Mouse (Mus musculus) ES-Bruce4 (cell line): ENCODE measurements around the gene Gm14214. TPM values are rescaled to one million over a fixed set of nuclear protein-coding genes. Genes with fewer than 3 reads are reported as not detected.
A peak's percentile ranks its signal among the peaks of the same experiment; 100 is the strongest.

Experiments used
- H3K27ac ChIP-seq: 2 replicates; pipeline ENCODE4 v1.5.1; 2012; ENCODE audit warnings: low read length, inconsistent platforms; ENCODE audit not compliant: insufficient read depth
- H3K27me3 ChIP-seq: 2 replicates; pipeline ENCODE4 v1.6.1; 2012; ENCODE audit warnings: mild to moderate bottlenecking, low read length, inconsistent platforms; ENCODE audit not compliant: control insufficient read depth, poor library complexity, insufficient read depth, severe bottlenecking
- H3K36me3 ChIP-seq: 2 replicates; pipeline ENCODE4 v1.6.1; 2012; ENCODE audit warnings: inconsistent platforms, mild to moderate bottlenecking, low read length, moderate library complexity; ENCODE audit not compliant: control insufficient read depth, poor library complexity, insufficient read depth, severe bottlenecking
- H3K4me1 ChIP-seq: one replicate; pipeline ENCODE4 v1.8.1; 2011; ENCODE audit warnings: low read length; ENCODE audit not compliant: control insufficient read depth, insufficient read depth
- H3K4me3 ChIP-seq: 2 replicates; pipeline ENCODE4 v1.5.1; 2011; ENCODE audit warnings: low read depth, mild to moderate bottlenecking, low read length
- H3K9ac ChIP-seq: 2 replicates; pipeline ENCODE4 v1.6.1; 2012; ENCODE audit warnings: low read depth, mild to moderate bottlenecking, inconsistent platforms; ENCODE audit not compliant: poor library complexity, severe bottlenecking
- H3K9me3 ChIP-seq: replicated peaks from 2 replicates; pipeline ENCODE4 v1.6.1; 2012; ENCODE audit warnings: mild to moderate bottlenecking, low read length, inconsistent platforms; ENCODE audit not compliant: control insufficient read depth, poor library complexity, insufficient read depth, severe bottlenecking
- CTCF ChIP-seq: IDR thresholded peaks from one replicate; pipeline ENCODE4 v1.8.1; 2011; ENCODE audit warnings: low read depth, low read length
- EP300 ChIP-seq: IDR thresholded peaks from 2 replicates; pipeline ENCODE4 v1.6.1; 2011; ENCODE audit warnings: low read depth, low read length; ENCODE audit not compliant: insufficient read depth
- POLR2A ChIP-seq: IDR thresholded peaks from one replicate; pipeline ENCODE4 v1.8.1; 2011; ENCODE audit warnings: low read length; ENCODE audit not compliant: insufficient read depth
- polyA plus RNA-seq: library from polyadenylated mRNA; stranded (reverse); fragments of >200 nt; gene quantifications from 2 replicates; pipeline ENCODE4 v1.2.4, GENCODE M21; 2011; ENCODE audit warnings: low read depth; ENCODE audit not compliant: missing spikeins, insufficient read depth, insufficient read length

Gene Gm14214
- polyA plus RNA-seq, 1 experiment, result 1.2 TPM

GRCm38 (mm10) chr2:154757691-154758090 is 12.1 kb downstream of the Gm14214 start:
- Histone ChIP-seq H3K4me3 (no peak overlapping the region), H3K4me1 (no peaks in the 10 kb centered on the region), H3K9ac (no peak overlapping the region), H3K9me3 (peaks cover 3% of the 10 kb centered on the region; the same call in 1 of the 2 replicates), H3K27ac (no peak overlapping the region), H3K36me3 (no peaks in the 10 kb centered on the region), H3K27me3 (no peaks in the 10 kb centered on the region)
- TF ChIP-seq EP300 (no peak), CTCF (no peak), POLR2A (no peak)

GRCm38 (mm10) chr2:154755791-154756190 is 14.0 kb downstream of the Gm14214 start:
- TF ChIP-seq POLR2A (no peak), EP300 (no peak), CTCF (peak; percentile 7)
- no peaks in the 10 kb centered on the region for H3K4me1 ChIP-seq
- no peak overlapping the region for H3K4me3 ChIP-seq
- no peak overlapping the region for H3K27ac ChIP-seq
- H3K27me3 ChIP-seq, result no peaks in the 10 kb centered on the region
- no peak overlapping the region for H3K9ac ChIP-seq
- H3K9me3 ChIP-seq, result peaks cover 3% of the 10 kb centered on the region; the same call in 1 of the 2 replicates
- H3K36me3 ChIP-seq, result no peaks in the 10 kb centered on the region

- Histone ChIP-seq H3K9me3 (no peaks in the 10 kb centered on the region), H3K4me3 (no peak overlapping the region), H3K9ac (no peak overlapping the region), H3K36me3 (no peaks in the 10 kb centered on the region), H3K4me1 (no peaks in the 10 kb centered on the region), H3K27me3 (no peaks in the 10 kb centered on the region), H3K27ac (no peak overlapping the region)
- TF ChIP-seq POLR2A (no peak), CTCF (no peak), EP300 (no peak)
Measured at GRCm38 (mm10) chr2:154754068-154754560, 15.7 kb downstream of the Gm14214 start.

- no peaks in the 10 kb centered on the region for H3K27me3 ChIP-seq
- H3K9ac ChIP-seq, result no peak overlapping the region
- no peak overlapping the region for H3K4me3 ChIP-seq
- H3K4me1 ChIP-seq, result no peaks in the 10 kb centered on the region
- TF ChIP-seq POLR2A (no peak), EP300 (no peak), CTCF (no peak)
- no peak overlapping the region for H3K27ac ChIP-seq
- H3K36me3 ChIP-seq, result no peaks in the 10 kb centered on the region
- no peaks in the 10 kb centered on the region for H3K9me3 ChIP-seq
Measured at GRCm38 (mm10) chr2:154751924-154752323, 17.9 kb downstream of the Gm14214 start.

- no peaks in the 10 kb centered on the region for H3K27me3 ChIP-seq
- no peak overlapping the region for H3K27ac ChIP-seq
- H3K9me3 ChIP-seq, result no peaks in the 10 kb centered on the region
- no peaks in the 10 kb centered on the region for H3K36me3 ChIP-seq
- TF ChIP-seq CTCF (no peak), EP300 (no peak), POLR2A (no peak)
- H3K4me1 ChIP-seq, result no peaks in the 10 kb centered on the region
- no peak overlapping the region for H3K4me3 ChIP-seq
- no peak overlapping the region for H3K9ac ChIP-seq
Measured at GRCm38 (mm10) chr2:154749046-154750036, 20.5 kb downstream of the Gm14214 start.

- no peak overlapping the region for H3K4me3 ChIP-seq
- H3K9ac ChIP-seq, result no peak overlapping the region
- H3K36me3 ChIP-seq, result no peaks in the 10 kb centered on the region
- no peak for TF ChIP-seq POLR2A
- TF ChIP-seq EP300, result no peak
- TF ChIP-seq CTCF, result no peak
- no peaks in the 10 kb centered on the region for H3K27me3 ChIP-seq
- no peaks in the 10 kb centered on the region for H3K4me1 ChIP-seq
- no peak overlapping the region for H3K27ac ChIP-seq
- H3K9me3 ChIP-seq, result no peaks in the 10 kb centered on the region
Measured at GRCm38 (mm10) chr2:154748383-154748782, 21.4 kb downstream of the Gm14214 start.
